Mouse (Mus musculus) heart, embryonic 10.5 days (tissue): ENCODE data around the gene Mia3. TPM values are rescaled to one million over a fixed set of nuclear protein-coding genes. Genes with fewer than 3 reads are reported as not detected.
"Not testable (repeated sequence)": the region's sequence is repeated elsewhere in the genome, so short reads cannot be mapped to it uniquely, and the experiment has no call there.

Experiments
- DNase-seq: peaks from one replicate; pipeline ENCODE4 v3.0.0-alpha.2; 2017; ENCODE audit warnings: low spot score
- H3K27ac ChIP-seq: fragments of 300-500 bp; sonication (generic); 2 replicates; pipeline ENCODE4 v1.5.1; 2016; ENCODE audit warnings: mild to moderate bottlenecking
- H3K27me3 ChIP-seq: fragments of 300-500 bp; sonication (generic); 2 replicates; pipeline ENCODE4 v1.6.1; 2016; ENCODE audit warnings: mild to moderate bottlenecking; ENCODE audit not compliant: poor library complexity, insufficient read depth, severe bottlenecking
- H3K36me3 ChIP-seq: fragments of 300-500 bp; sonication (generic); 2 replicates; pipeline ENCODE4 v1.6.1; 2016; ENCODE audit warnings: mild to moderate bottlenecking, moderate library complexity
- H3K4me1 ChIP-seq: fragments of 300-500 bp; sonication (generic); 2 replicates; pipeline ENCODE4 v1.6.1; 2016; ENCODE audit warnings: mild to moderate bottlenecking
- H3K4me3 ChIP-seq: fragments of 300-500 bp; sonication (generic); 2 replicates; pipeline ENCODE4 v1.5.1; 2016; ENCODE audit warnings: mild to moderate bottlenecking, moderate library complexity
- H3K9me3 ChIP-seq: fragments of 300-500 bp; sonication (generic); 2 replicates; pipeline ENCODE4 v1.6.1; 2016; ENCODE audit warnings: mild to moderate bottlenecking, moderate library complexity
- WGBS: fragments of 180-500 bp; shearing (Covaris S2); methylation state at CpG from one replicate; pipeline ENCODE4 v1.1.7; 2016; 5-methylcytosine and 5-hydroxymethylcytosine counted together
- polyA plus RNA-seq: library from polyadenylated mRNA; unstranded; fragments of >200 nt; fragmentation: Nextera tagmentation; extraction: Ambion mirVana; gene quantifications from 2 replicates; pipeline ENCODE4 v1.2.1, GENCODE M21; 2016

The Mia3 gene
- polyA plus RNA-seq, 1 experiment from 2014 or later, result 89.1 TPM

DNA sequence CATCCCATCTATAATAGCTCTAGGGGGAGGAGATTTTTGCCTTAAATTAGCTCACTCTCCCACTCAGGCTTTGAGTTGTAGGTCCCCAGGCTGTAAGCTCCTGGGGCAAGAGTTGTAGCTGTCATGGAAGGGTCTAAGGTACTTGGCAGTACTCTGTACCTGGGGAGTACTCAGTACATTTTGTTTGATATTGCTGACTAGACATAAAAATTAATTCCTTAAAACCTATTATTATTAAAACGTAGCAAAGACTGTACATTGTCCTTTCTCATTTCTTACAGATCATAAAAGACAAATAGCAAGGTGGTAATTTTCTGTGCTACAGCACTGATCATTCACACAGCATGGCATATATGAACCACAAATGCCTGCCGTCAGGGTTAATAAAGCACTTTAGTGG, 45.4 kb downstream of the Mia3 start:
- DNase-seq, result no peak
- WGBS, result 95% methylated on average over 2 of the region's 2 CpGs
- Histone ChIP-seq H3K9me3 (no peaks in the 10 kb centered on the region), H3K36me3 (peaks cover 86% of the 10 kb centered on the region), H3K27ac (no peak overlapping the region), H3K27me3 (no peaks in the 10 kb centered on the region), H3K4me3 (no peak overlapping the region), H3K4me1 (no peaks in the 10 kb centered on the region)

GRCm38 (mm10) chr1:183322496-183322895, 46.9 kb downstream of the Mia3 start:
- not testable (repeated sequence) for H3K4me1 ChIP-seq, H3K27ac ChIP-seq, H3K9me3 ChIP-seq, H3K4me3 ChIP-seq, H3K27me3 ChIP-seq, DNase-seq
- 81% methylated on average over 5 of the region's 5 CpGs for WGBS
- peaks cover 83% of the 10 kb centered on the region for H3K36me3 ChIP-seq

DNA sequence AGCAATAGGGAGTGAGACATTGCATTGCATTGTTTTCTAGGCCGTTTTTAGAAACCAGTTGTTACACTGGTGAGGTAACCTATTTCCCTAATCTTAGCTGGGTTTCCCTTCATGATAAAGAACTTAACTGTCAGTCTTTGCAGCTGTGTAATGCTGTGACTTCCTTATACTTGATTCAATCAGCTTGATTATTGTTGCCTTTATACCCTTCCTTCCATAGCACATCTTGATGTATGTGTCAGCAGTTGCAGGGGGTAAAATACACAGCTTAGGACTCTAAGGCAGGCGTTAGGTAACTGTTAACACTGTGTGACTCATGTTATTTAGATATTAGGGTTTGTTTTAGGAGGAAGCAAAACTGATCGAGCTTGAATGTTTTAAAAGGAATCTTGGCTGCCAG, 48.6 kb downstream of the Mia3 start:
- Histone ChIP-seq H3K27me3 (no peaks in the 10 kb centered on the region), H3K36me3 (peaks cover 82% of the 10 kb centered on the region), H3K27ac (no peak overlapping the region), H3K4me3 (no peak overlapping the region), H3K4me1 (no peaks in the 10 kb centered on the region), H3K9me3 (no peaks in the 10 kb centered on the region)
- WGBS, result 67% methylated on average over 3 of the region's 3 CpGs
- no peak for DNase-seq

- Histone ChIP-seq H3K27ac (no peak overlapping the region), H3K36me3 (peaks cover 77% of the 10 kb centered on the region), H3K4me3 (no peak overlapping the region), H3K9me3 (no peaks in the 10 kb centered on the region), H3K4me1 (no peaks in the 10 kb centered on the region), H3K27me3 (no peaks in the 10 kb centered on the region)
- 85% methylated on average over 2 of the region's 2 CpGs for WGBS
- no peak for DNase-seq
These were observed 53.6 kb downstream of the Mia3 start for GRCm38 (mm10) chr1:183315783-183316182.

DNA sequence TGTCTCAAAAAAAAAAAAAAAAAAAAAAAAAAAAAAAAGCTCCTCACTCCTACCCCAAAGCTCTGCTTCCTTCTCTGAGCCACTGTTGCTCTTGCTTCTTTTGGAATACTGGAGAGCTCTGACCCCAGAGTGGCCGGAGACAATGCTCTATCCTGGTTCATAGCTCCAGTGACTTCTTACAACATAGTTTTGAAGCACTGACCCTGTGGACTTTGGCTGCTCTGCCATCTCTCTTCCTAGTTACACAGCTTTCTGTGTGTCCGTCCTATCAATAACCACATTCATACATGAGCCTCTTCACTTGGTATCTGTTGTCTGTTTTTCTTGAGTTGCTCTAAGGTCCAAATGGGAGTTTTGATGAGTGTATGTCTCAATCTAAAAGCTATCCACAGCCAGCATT, 57.3 kb downstream of the Mia3 start:
- H3K27me3 ChIP-seq, result no peaks in the 10 kb centered on the region
- 89% methylated on average over 2 of the region's 2 CpGs for WGBS
- no peak for DNase-seq
- H3K9me3 ChIP-seq, result no peaks in the 10 kb centered on the region
- no peaks in the 10 kb centered on the region for H3K4me1 ChIP-seq
- peaks cover 56% of the 10 kb centered on the region for H3K36me3 ChIP-seq
- no peak overlapping the region for H3K4me3 ChIP-seq
- no peak overlapping the region for H3K27ac ChIP-seq

GRCm38 (mm10) chr1:183309601-183310000, 59.8 kb downstream of the Mia3 start:
- not testable (repeated sequence) for H3K4me3 ChIP-seq, DNase-seq, H3K27ac ChIP-seq, H3K4me1 ChIP-seq, H3K9me3 ChIP-seq, H3K27me3 ChIP-seq
- WGBS, result 84% methylated on average over 2 of the region's 2 CpGs
- peaks cover 36% of the 10 kb centered on the region for H3K36me3 ChIP-seq

DNA sequence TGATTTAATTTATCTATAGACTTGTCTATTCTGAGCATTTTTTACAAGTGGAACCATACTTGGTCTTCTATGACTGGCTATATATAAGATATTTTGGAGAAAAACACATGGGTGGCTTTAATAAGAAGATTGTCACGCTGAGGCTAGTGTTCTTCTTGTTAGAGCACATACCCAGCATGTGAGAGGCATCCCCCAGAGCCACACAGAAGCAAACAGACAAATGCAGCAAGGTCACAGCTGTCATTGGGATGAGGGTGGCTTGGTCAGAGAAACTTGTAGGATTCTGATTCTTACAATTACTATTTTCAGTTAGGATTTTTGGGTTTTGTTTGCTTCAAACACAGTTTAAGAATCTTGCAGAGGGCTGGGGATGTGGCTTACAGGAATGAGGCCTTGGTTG, 60.9 kb downstream of the Mia3 start:
- Histone ChIP-seq H3K4me3 (no peak overlapping the region), H3K27ac (no peak overlapping the region), H3K27me3 (no peaks in the 10 kb centered on the region), H3K4me1 (no peaks in the 10 kb centered on the region), H3K9me3 (no peaks in the 10 kb centered on the region), H3K36me3 (peaks cover 25% of the 10 kb centered on the region; the same call in 1 of the 2 replicates)
- WGBS, result 91% methylated on average over 1 of the region's 1 CpGs
- no peak for DNase-seq

- Histone ChIP-seq H3K4me3 (no peak overlapping the region), H3K27ac (no peak overlapping the region), H3K36me3 (peaks cover 16% of the 10 kb centered on the region; the same call in 1 of the 2 replicates), H3K9me3 (no peaks in the 10 kb centered on the region), H3K4me1 (no peaks in the 10 kb centered on the region), H3K27me3 (no peaks in the 10 kb centered on the region)
- 80% methylated on average over 3 of the region's 3 CpGs for whole genome bisulfite sequencing
- DNase-seq, result no peak
These were observed 61.8 kb downstream of the Mia3 start for GRCm38 (mm10) chr1:183307555-183307954.

- Histone ChIP-seq H3K27ac (no peak overlapping the region), H3K27me3 (no peaks in the 10 kb centered on the region), H3K9me3 (no peaks in the 10 kb centered on the region), H3K4me3 (no peak overlapping the region), H3K36me3 (no peaks in the 10 kb centered on the region), H3K4me1 (no peaks in the 10 kb centered on the region)
- 86% methylated on average over 6 of the region's 6 CpGs for WGBS
- peak; percentile 100 for DNase-seq
These were observed 70.2 kb downstream of the Mia3 start for GRCm38 (mm10) chr1:183299161-183299560.

- WGBS, result under 1% methylated on average over 20 of the region's 20 CpGs
- no peaks in the 10 kb centered on the region for H3K27me3 ChIP-seq
- peaks cover 11% of the 10 kb centered on the region for H3K36me3 ChIP-seq
- H3K4me1 ChIP-seq, result no peaks in the 10 kb centered on the region
- H3K27ac ChIP-seq, result peak overlapping the region; percentile 85
- no peaks in the 10 kb centered on the region for H3K9me3 ChIP-seq
- peak overlapping the region; percentile 66 for H3K4me3 ChIP-seq
- DNase-seq, result peak; percentile 80
These were observed 71.4 kb downstream of the Mia3 start for GRCm38 (mm10) chr1:183297886-183298489.

DNA sequence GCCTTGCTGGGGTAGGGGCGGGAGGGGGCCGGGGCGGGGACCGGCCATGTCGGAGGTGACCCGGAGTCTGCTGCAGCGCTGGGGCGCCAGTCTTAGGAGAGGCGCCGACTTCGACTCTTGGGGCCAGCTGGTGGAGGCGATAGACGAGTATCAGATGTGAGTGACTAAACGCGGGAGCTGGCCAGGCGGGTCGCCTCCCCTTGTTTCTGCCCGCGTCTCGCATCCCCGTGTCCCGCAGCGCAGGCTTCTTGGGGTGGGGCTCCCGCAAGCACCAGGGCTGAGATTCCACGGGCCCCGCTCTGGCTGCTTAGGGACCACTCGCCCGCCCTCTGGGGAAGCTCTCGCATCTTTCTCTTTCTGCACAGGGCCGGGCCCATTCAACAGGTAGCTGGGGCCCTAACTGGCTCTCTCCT, 71.9 kb downstream of the Mia3 start:
- under 1% methylated on average over 30 of the region's 30 CpGs for WGBS
- Histone ChIP-seq H3K36me3 (peaks cover 16% of the 10 kb centered on the region), H3K27ac (peak overlapping the region; percentile 85), H3K27me3 (no peaks in the 10 kb centered on the region), H3K4me3 (peak overlapping the region; percentile 66), H3K4me1 (no peaks in the 10 kb centered on the region), H3K9me3 (no peaks in the 10 kb centered on the region)
- peak; percentile 88 for DNase-seq

- H3K27ac ChIP-seq, result peak within 1 kb of the TSS; percentile 85
- under 1% methylated on average over 39 of the region's 39 CpGs for WGBS
- DNase-seq, result peak; percentile 95
These were observed 72.4 kb downstream of the Mia3 start, which contains the start of gene Brox for GRCm38 (mm10) chr1:183296877-183297383. Gene Brox (minus strand): TSS chr1:183297269.

DNA sequence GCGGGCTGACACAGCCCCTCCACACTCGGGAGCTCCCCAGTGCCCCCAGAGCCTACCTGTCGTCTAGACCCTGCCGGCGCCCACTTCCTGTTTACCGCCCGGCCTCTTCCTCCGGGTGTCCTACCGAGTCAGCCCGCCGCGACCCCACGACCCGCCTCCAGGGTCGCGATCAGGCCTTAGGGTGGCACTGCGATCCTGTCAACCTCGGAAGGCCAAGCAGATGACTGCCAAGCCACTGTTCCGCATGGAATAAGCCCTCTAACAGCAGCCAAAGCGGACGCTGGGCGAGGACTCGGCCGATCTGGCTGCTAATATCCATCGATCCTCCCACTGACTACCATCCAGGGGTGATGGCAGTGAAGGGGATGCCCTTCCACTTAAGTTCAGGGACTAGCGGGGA, 72.9 kb downstream of the Mia3 start, which contains the start of gene Aida:
Aida (plus strand) TSS at position 126 of the 400 bp plus-strand sequence.
- Histone ChIP-seq H3K4me1 (no peaks in the 10 kb centered on the region), H3K27me3 (no peaks in the 10 kb centered on the region), H3K36me3 (peaks cover 25% of the 10 kb centered on the region), H3K4me3 (peak within 1 kb of the TSS; percentile 66), H3K27ac (peak within 1 kb of the TSS; percentile 85), H3K9me3 (no peaks in the 10 kb centered on the region)
- WGBS, result under 1% methylated on average over 26 of the region's 26 CpGs
- DNase-seq, result peak; percentile 82

More at GRCm38 (mm10) chr1:183296877-183297383, 72.4 kb downstream of the Mia3 start, which contains the start of gene Brox:
- no peaks in the 10 kb centered on the region for H3K9me3 ChIP-seq
- H3K4me3 ChIP-seq, result peak within 1 kb of the TSS; percentile 66
- H3K36me3 ChIP-seq, result peaks cover 22% of the 10 kb centered on the region
- H3K4me1 ChIP-seq, result no peaks in the 10 kb centered on the region
- H3K27me3 ChIP-seq, result no peaks in the 10 kb centered on the region
